Mouse (Mus musculus): Measurements from ENCODE around the gene Sord.
"Not testable (repeated sequence)": the region's sequence is repeated elsewhere in the genome, so short reads cannot be mapped to it uniquely, and the experiment has no call there.

The Sord gene

DNA sequence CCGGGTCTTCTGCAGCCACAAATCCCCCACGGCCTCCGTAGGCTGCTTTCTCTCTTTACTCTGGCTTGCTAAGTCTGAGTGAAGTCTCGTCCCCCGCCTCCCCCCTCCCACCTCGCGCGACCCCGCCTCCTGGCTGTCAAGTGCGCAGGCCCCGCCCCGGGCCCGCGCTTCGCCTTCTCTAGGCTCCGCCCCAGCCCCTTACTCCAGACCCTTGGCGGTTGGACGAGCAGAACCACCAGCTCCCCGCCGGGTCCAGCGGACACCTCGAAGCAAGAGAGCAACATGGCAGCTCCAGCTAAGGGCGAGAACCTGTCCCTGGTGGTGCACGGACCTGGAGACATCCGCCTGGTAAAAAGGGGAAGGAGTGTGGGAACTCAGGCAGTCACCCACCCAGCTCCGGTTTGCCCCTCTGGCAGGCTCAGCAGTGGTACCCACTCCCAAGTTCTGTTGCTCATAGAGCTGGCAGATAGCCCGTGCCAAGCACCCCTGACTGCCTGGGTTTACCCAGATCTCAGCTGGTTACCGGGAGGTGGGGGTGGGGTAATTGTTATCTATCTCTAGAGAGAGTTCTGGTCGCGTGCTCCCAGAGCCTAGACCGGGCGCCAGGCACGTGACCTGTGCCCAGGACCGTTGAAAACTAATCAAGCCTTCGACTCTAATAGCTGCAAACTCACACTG lies at the start of gene Sord:
Gene Sord (plus strand): TSS at position 139 of the 678 bp plus-strand sequence.
- DNase-seq (ENCODE audit: low read depth, low spot score): peak; percentile 84

DNA sequence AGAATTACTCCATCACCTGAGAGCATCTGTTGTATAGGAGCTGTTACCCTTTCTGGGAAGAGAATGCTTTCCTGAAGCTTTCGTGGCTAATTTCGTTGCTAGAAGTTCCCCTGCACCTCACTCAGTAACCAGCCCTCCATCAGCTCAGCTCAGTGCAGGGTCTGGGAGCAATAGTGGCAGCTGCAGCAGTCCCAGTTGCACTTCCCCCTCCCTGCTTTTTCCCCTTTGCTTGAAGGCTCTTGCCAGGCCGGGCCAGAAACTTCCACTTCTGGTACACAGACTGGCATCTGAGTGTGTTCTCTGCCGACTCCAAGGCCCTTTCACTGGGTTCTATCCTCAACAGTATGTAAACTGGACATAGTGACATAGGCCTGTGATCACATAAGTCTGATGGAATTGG lies 49.5 kb upstream of the Sord start:
- DNase-seq (ENCODE audit: low read depth, low spot score): peak; percentile 30

DNA sequence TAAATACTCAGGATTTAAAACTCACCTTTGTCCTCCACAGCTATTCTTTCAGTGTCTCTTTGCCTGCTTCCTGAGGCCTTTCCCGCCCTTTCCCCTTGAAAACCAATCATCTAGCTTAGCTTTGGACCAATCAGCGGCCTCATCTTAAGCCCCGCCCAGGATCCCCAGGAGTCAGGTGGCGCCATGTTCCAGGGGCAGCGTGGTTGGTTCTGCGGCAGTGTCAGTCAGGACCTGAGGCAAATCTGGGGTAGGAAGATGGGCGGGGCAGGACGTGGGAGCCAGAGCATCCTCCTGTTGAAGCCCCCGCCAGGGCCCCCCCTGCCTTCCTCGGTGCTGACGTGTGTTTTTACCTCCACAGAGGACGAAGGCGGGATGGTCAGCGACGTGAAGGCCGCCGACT lies 48.4 kb upstream of the Sord start, which contains the start of the genes Patl2 and Terb2:
Gene Patl2 (minus strand): TSS at position 84 of the 400 bp plus-strand sequence.
Gene Terb2 (plus strand): TSS at position 167 of the 400 bp plus-strand sequence.
- DNase-seq (ENCODE audit: low read depth, low spot score): no peak

DNA sequence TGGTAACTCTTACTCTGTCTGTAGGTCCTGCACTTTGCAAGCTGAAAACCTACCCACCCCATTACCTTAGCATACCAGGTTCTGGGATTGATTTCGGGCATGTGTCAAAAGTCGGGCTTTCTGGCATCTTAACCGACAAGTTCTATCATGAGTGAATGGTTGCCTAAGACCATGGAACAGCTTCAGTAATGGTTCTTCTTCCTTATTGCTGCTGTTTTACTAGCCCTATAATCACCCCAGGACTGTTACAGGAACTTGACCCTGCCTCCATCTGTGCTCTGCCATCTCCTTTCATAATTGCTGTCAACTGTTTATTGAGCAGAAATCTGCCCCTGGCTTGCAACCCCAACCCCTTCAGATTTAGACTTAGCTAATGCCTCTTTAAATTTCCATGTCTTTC lies 47.8 kb upstream of the Sord start:
- DNase-seq (ENCODE audit: low read depth, low spot score): no peak

- no peak for DNase-seq (ENCODE audit: low read depth, low spot score)
Observed at GRCm38 (mm10) chr2:122191849-122192248, 42.7 kb upstream of the Sord start.

DNA sequence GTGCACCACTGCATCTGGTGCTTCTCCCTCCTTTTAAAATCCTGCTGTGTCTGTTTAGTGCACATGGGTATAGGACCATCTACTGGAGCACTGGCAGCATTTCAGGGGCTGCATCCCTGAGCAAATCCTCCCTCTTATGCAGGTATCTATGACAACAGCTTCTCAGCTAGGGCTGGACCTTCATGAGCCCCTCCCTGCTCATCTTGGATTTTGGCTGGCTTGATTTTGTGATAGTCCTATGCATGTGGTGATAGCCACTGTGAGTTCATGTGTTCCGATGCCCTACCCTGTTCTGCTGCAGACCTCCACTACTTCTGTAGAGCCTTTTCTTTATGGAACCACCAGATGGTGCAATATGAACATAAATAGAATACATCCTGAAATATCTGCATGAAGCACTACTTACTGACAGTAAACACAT lies 40.0 kb upstream of the Sord start:
- peak; percentile 40 for DNase-seq (ENCODE audit: low read depth, low spot score)

- no peak for DNase-seq (ENCODE audit: low read depth, low spot score)
Observed at GRCm38 (mm10) chr2:122201501-122201900, 33.0 kb upstream of the Sord start.

DNA sequence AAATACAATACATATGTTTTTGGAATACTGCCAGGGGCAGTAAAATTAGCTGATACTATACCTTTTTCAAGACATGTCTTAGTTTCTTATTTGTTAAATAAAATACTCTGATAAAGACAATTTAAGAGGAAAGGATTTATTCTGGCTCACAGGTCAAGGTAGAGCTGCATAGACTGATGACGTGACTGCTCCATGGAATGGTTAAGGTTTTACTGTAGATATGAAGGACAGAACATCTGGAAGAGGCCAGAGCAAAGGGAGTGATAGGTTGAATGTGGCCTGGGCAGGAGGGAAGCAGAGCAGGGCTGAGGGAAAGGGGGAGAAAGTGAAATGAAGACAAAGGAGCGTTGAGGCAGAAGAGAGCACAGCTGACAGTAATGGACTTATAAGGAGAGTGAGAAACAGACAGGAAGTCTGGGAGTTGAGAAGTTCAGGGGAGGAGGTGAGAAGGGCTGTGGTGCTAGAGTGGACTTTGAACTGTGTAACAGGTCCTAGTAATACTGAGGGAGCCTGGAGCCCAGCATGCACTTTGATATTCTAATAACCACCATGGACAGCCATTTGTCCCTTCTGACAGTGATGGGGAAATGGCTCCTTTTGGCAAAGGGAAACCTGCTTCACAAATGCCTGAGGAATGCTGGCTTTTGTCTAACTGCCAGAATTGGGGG lies 28.0 kb upstream of the Sord start:
- no peak for DNase-seq (ENCODE audit: low read depth, low spot score)

DNA sequence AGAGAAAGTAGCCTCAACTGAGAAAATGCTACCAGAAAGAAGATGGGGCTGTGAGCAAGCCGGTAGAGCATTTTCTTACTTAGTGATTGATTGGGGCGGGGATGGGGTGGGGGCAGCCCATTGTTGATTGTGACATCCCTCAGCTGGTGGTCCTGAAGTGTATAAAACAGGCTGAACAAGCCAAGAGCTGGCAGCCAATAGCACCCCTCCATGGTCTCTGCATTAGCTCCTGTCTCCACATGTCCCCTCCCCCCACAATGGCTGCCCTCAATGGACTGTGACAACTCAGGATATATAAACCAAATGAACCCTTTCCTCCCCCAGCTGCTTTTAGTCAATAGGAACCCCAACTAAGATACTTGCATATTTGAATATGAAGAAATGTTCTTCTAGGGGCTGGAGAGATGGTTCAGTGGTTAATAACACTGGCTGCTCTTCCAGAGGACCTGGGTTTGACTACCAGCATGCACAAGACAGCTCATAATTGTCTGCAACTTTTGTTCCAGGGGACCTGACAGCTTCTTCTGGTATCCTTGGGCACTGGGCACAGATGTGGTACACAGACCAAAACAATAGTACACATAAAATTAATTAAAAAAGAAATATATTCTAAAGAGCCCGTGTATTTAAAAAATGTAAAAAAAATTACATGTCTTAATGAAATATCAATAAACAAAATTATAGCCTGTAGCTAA lies 23.9 kb upstream of the Sord start:
- no peak for DNase-seq (ENCODE audit: low read depth, low spot score)

GRCm38 (mm10) chr2:122217075-122217474 lies 17.5 kb upstream of the Sord start:
- not testable (repeated sequence) for DNase-seq (ENCODE audit: low read depth, low spot score)

GRCm38 (mm10) chr2:122218234-122218633 lies 16.3 kb upstream of the Sord start:
- no peak for DNase-seq (ENCODE audit: low read depth, low spot score)

DNA sequence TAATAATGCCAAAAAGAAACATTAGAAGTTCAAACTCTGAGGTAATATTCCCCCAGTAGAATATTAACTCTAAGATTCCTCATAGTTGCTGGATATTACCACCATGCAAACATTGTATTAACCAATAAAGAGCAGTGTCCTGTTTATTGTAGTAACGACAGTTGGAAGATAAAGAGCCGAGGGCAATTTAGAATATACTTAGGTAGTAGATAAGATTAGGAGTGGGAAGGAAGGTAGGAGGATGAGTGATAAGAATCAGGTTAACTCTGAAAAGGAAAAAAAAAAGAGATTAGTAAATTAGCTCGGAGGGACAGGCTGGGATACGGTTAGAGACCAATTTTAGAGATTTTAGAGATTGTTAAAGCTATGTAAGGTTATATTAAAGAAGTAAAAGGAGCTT lies 13.2 kb upstream of the Sord start:
- no peak for DNase-seq (ENCODE audit: low read depth, low spot score)

- DNase-seq (ENCODE audit: low read depth, low spot score): no peak
Observed at GRCm38 (mm10) chr2:122221798-122222197, 12.8 kb upstream of the Sord start.

DNA sequence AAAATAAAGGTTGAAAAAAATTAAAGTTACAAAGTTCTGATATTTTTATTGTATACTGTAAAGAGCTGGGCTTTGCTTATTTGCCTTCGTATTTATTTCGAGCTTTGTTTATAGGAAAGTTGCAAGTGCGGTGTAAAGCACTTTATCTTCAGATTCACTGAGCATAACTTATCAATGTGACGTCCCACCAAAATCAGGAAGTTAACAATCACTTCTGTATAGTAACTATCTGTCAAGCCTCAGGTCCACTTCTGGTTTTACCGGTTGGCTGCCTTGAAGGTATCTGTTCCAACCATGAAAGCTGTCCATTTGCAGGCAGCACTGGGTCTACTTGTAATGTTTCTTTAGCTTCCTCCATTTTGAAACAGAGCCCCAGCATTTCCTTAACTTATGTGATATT lies 12.3 kb upstream of the Sord start:
- DNase-seq (ENCODE audit: low read depth, low spot score): no peak

DNA sequence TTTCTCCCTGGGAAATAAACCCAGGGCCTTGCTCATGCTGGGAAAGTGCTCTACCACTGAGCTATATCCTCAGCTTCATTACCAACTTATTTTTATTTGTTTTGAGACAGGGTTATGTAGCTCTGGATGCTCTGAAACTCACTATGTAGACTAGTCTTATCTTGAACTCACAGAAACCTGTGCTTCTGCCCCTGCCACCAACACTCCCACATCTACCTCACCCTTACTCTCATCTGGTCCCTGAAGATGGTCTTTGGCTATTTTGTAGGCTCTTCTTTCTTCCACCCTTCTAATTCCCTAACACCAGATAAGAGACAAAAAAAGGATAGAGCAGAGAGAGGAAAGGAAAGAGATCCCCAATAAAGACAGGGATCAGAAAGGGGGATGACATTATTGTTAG lies 10.9 kb upstream of the Sord start:
- DNase-seq (ENCODE audit: low read depth, low spot score): no peak

- no peak for DNase-seq (ENCODE audit: low read depth, low spot score)
Observed at GRCm38 (mm10) chr2:122230395-122230794, 4.2 kb upstream of the Sord start.

DNA sequence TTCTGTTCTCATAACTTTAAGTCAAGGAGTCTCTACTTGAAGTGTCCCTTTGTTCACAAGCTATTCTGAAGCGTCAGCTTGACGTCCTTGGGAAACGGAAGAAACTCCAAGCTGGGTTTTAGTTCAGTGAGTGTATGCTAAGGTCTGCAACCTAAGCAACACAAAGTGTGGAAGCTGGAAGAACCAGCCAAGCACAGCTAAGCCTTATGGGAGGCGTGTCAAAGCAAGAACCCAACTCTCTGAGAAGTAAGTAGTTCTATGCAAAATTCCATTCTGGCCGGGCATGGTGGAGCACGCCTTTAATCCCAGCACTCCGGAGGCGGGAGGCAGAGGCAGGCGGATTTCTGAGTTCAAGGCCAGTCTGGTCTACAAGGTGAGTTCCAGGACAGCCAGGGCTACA lies 2.9 kb upstream of the Sord start:
- no peak for DNase-seq (ENCODE audit: low read depth, low spot score)

GRCm38 (mm10) chr2:122233341-122233740 lies 1.2 kb upstream of the Sord start:
- DNase-seq (ENCODE audit: low read depth, low spot score): no peak

GRCm38 (mm10) chr2:122233759-122234557 lies 591 bp upstream of the Sord start:
- DNase-seq (ENCODE audit: low read depth, low spot score): no peak

DNA sequence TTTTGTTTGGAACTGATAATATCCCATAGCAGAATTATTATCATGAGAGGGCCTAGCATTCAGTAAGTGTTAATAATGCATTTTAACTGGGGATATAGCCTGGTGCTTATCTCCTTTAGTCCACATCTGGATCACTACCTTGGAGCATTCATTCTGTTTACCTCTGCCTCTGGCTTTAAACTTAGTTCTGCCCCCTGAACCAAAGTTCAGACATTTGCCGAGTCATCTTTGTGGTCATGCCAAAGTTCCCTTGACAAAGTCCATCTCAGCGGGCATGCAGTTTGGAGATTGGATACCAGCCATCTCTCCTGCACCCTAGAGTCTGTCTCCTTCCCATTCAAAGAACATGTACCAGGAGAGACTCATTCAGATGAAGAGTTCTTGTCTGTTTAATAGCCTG lies 876 bp downstream of the Sord start:
- DNase-seq (ENCODE audit: low read depth, low spot score): no peak

- DNase-seq (ENCODE audit: low read depth, low spot score): no peak
Observed at GRCm38 (mm10) chr2:122236321-122236720, 1.8 kb downstream of the Sord start.
